Mouse (Mus musculus) thymus, postnatal 4 days (tissue): ENCODE results near the gene Fam78a.

Source experiments
- DNase-seq: peaks from one replicate; pipeline ENCODE4 v3.0.0; 2021

Gene Fam78a

DNA sequence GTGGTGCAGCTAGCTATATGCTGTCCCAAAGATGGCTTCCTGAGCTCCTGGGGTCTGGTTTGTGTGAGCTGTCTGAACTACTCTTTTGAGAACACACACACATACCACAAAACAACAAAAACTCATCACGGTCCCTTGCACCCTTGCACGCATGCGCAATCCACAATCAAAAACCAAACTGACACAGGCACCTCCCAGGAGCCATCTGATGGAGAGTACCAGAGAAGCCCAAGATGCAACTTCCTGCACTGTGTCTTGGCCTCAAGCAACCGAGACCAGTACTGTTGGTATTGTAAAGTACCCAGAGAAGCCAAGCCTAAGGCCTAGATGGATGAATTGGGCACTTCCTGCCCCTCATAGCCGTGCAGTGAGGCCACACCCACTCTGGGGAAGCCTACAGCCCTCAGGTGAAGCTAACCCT is 19.3 kb downstream of the Fam78a start:
- peak; percentile 78 for DNase-seq

DNA sequence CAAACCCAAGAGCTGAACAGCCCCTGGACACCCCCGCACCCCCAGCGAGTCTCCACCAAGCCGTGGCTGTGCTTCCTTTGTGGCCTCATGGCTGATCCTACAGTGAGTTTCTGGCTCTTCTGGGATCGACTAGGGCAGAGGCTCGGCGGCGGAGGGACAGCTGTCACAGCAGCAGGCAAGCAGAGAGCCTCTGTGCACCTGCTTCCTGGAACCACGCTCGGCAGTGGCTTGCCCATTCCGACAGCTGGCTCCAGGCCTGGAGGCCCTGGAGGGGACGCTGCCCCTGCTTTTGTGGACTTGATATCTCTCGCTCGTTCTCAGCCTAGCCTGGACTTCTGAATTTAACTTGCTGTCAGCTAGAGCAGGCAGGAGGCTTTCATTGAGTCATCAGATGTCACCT is 19.7 kb downstream of the Fam78a start:
- DNase-seq = peak; percentile 83

DNA sequence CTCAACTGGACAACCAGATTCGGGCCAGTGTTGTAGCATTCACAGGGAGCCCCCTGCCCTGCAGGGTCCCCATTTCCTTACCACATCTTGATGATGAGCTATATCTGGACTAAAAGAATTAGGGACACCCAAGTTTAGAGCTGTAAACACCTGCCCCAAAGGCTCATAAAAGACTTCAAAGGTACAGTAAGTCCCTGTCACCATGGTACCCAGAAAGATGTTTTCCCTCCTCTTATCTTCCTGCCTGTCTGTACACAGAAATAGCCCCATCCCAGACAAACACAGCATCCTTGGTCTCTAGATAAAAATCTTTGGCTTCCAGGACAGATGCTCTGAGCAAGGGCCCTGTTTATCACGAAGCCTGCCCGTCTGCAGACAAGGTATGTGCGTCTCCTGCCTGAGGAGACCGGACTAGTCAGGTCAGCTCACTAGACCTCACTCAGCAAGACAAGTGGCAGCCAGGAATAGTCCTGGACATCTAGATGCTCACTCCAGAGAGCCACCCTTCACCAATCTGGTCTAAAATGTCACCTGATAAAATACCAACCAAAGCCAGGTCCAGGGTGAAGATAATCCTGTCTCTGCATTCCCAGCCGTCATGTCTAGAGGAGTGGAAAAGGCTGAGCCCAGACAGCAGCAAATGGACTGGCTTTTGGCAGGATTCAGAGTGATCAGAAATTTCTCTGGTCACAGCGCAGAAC is 21.1 kb downstream of the Fam78a start:
- peak; percentile 56 for DNase-seq

DNA sequence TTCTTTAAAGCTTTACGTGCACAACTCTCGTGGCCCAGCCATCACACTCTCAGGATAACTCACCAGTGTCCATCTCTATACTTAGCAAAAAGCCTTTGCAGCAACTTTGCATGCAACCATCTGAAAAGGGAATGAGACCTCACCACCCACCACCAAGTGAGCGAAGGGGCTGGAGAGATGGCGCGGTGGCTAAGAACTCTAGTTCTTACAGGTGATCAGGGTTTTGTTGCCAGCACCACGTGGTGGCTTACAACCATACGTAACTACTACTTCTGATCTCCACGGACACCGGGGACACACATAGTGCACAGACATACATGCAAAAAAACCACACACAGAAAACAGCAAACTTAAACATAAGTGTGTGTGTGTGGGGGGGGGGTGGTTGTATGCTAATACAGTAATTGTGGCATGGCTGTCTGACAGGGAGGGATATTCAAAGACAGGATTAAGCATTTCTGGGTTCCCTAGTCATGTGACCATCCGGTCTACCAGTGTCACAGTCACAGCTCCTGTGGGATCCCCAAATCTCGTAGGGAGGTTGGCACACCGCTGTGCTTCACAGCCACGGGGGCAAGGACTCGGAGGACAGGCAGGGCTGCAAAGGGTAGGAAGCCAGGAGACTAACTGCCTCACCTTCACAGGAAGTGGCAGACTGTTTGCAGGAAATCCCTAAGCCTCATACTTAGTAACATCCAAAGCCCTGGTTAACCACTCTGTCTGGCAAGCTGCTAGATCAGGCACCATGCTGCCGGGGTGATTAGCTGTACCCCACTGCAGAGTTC is 21.8 kb downstream of the Fam78a start:
- DNase-seq = peak; percentile 77

DNA sequence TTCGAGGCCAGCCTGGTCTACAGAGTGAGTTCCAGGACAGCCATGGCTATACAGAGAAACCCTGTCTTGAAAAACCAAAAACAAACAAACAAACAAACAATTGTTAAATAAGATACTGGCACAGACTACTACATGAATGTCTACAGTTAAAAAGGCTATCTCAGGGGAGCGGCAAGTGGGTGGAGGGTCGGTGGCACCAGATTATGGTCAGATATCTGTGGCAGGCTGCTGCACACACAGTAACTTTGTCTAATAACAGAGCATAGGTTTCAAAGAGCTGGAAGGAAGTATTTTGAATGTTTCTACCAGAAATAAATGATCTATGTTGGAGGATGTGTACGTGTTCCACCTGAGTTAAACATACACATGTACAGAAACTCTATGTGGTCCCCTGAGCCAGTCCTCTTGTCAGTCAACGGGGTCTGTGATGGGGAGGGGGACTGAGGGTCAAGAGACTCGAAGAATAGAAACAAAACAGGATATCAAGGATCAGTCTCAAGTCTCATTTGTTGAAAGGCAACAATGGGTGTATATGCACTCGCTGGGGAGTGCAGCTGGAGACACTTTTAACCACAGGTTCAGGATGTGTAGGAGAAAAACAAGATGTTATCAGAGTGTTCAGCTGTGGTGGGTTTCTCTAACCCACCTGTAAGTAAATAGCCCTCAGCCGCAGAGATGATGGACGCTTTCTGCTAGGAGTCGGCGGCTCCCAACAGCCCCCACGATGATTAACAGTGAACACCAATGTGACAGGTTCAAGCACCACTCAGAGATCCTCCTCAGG is 22.7 kb downstream of the Fam78a start:
- DNase-seq = peak; percentile 77

DNA sequence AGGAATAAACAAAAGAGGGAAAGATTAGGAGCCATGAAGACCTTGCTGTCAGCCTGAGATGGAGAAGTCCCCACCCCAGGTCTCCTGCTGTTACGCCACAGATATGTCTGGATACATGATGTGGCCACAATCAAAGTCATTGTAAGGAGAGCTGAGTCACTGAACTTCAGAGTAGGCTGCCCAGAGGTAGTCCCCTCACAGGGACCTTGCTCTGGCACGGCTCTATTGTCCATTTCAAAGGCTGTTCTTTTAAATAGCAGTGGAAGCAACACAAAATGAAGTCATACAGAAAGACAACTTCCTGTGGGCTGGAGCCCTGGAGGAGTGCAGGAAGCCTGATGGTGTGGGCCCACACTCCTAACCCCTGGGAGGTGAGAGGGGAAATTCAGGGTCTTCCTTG is 23.5 kb downstream of the Fam78a start:
- no peak for DNase-seq

DNA sequence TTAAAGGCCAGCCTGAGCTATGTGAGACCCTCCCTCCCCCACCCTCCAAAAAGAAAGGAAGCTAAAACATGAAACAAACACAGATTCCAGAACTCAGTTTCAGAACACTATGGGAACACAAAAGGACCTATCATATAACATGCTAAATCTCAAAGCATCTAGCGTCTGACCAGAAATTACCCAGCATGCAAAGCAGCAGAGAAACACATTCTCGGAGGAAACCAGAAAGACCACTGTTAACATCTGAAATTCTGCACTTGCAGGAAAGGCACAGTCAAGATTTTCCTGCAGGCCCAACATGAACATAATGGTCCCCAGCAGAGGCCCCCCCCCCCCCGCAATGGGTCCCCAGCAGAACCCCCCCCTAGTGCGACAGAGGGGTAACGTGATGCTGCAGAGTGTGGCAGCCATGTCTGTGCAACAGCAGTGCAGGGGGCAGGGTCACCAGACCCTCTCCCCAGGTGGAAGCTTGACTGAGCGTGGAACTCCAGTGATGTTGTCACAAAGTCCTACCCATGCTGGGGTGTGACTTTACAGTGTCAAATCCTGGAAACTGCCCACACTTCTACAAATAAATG is 24.3 kb downstream of the Fam78a start:
- no peak for DNase-seq

DNA sequence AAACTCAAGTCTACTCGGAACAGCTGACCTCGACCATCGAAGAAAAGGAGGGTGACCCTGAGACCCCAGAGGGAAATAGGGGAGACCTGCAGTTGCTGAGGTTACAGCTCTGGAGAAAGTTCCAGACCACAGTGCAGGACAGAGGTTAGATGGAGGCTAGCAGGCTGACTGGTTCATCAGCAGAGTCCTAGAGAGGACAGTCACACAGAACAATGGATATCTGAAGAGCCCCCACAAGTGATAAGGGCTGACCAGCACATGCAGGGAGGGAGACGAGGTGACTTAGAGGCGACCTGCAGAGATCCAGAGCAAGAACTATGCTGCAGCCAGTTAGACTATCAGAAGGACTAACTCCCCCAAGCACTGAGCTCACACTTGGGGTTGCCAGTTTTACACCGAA is 25.0 kb downstream of the Fam78a start:
- DNase-seq = no peak

DNA sequence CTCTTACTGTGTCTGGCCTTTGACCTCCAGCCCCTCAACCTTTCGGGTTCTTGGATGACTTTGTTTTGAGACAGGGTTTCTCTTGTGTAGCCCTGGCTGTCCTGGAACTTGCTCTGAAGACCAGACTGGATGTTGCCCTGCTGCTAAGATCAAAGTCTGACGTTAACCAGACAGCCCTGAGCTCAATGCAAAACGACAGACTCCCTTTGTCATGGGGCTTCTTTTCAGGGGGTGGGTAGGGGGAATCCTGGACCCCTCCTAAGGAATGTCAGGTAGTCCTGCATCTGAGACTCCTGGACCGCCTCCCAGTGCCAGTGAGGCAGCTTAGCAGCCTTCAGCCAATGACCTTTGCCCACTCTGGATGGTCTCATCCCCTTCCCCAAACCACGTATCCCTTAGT is 25.9 kb downstream of the Fam78a start:
- DNase-seq = no peak

DNA sequence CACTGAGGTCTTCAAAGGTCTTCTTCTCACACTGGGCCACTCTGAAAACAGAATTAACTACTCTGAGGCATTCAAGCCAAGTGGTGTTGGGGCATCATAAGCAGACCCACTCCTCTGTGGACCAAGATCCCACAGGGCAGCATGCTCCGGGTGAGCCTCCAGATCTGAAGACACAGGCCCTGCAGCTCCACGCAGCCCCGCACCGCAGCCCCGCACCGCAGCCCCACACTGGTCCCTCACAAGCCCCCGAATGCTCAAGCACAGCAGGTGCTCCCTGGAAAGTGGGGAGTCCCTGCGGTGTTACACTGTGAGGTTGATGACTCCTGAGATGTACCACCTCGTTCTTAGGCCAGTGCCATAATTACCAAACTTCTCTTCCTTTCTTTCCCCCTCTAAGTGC is 26.4 kb downstream of the Fam78a start:
- peak; percentile 70 for DNase-seq

DNA sequence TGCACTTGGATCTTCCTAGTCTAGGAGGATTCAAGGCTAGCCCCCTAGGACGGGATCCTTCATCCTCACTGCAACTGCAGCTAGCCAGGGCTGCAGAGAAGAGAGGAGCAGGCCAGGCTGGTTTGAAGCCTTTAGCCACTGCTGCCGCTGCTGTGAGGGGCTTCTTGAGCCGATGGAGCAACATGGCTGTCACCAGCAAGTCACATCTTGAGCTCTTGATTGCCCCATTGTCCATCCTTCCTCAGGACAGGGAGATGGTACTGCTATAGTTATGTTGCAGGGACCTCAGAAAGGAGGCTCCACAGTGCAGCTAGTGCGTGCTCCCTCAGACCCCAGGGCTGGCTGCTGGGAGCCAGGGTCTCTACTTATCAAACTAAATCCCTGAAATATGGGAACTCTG is 26.9 kb downstream of the Fam78a start:
- DNase-seq = no peak

DNA sequence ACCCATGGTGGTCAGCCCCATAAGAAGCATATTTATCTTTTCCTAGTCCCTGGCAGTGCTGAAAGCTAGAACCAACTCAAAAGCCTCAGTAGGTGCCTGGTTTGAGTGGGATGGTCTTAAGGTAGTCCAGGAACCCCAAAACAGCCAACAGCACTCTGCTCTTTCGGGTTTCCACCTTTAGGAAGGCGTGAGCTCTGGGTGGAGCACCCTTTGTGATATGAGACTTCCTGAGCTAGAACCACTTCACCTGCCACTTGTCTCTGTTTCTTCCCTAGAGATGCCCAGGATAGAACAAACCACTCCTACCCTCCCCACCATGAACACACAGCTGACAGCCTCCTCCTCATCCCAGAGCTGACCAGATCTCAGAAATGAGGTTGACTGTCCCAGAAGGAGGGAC is 27.3 kb downstream of the Fam78a start:
- DNase-seq = no peak

DNA sequence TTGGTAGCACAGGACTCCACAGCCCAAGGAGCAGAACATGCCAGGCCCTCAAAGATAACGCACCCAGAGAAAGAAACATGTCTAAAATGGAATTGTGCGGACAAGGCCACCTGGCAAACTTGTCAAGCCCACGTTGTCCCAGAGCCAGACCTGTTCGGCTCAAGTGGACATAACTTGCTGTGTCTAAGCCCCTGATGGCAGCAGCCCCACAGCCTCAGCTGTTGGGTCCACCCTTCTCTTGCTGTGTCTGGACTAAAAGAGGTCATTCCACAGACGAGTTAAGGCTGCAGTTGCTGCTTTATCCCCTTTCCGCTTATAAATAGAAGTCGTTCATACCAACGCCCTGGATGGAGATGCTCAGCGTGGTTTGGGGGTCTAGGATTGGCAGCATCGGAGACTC is 28.1 kb downstream of the Fam78a start:
- no peak for DNase-seq

DNA sequence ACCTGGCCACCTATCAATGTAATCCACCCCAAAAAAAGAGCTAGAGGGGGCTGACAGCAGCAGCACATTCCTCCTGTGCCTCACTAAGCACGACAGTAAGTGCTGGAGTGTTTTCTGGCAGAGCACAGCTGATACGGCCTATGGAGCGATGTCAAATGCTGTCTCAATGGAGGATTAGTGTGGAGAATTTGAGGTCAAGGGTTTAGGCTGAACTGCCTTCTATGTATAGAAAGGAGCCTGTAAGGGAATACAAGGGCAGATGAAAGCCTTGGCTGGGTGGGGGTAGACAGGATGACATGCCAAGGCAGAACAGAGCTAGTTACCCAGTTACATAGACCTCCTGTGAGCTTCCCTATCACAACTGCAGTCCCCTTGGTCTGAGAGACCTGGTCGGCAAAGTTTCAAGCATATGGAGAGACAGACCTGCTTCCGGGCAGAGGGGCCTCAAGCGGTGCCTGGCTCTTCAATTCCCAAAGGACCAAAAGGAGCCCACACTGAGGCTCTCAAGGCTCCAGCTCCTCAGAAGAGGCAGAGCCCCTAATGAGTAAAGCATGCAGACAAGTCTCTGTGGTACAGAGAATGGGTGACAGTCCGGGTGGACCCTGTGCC is 29.2 kb downstream of the Fam78a start:
- no peak for DNase-seq

DNA sequence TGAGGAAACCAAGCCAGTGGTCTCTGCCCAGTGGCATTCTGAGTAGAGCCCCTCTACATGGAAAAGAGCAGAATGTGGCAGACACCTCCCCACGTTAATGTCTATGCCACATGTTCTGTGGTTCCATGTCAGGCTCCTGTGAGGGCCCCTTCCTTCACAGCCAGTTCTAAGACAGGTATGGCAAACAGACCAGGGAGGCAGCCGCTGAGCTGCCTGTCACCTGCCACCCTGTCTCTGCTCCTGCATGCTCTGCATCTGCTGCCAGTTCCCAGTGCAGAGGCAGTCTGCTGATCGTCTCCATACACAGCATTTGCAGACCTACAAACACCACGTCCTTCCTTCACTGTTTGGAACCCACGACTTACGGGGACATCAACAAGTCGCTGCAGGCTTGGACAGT is 32.2 kb downstream of the Fam78a start:
- DNase-seq = peak; percentile 69

DNA sequence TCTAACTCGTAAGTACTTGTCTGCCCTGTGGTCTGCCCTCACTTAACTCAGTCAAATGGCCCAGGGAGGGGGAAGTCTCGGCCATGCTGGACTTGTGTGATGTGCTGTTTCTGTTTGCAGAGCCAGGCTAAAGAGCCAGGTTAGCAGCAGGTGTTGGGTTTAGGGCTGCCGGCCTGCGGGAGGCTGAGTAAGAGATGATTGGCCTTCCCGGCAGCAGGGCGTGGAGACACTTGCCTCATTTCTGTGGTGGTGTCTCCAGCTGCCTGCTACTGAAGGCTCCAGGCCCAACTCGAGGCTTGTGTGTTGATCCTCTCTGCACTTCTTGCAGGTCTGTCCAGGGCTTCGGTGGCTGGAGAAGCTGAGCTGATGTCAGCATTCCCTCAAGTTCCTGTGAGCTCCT is 32.9 kb downstream of the Fam78a start:
- DNase-seq = peak; percentile 75

DNA sequence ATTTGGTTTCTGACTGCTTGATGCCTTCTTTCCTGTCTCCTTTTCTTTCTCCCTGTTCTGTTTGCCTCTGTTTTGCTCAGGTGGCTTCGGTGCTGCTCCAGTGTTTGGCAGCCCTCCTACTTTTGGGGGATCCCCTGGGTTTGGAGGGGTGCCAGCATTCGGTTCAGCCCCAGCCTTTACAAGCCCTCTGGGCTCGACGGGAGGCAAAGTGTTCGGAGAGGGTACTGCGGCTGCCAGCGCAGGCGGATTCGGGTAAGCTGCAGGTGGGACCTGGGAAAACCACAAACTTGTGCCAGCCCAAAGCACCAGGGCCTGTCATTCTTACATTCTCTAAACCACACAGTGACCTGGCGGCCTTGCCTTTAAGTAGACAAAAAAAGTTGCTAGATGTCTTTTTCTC is 37.3 kb downstream of the Fam78a start:
- peak; percentile 86 for DNase-seq

DNA sequence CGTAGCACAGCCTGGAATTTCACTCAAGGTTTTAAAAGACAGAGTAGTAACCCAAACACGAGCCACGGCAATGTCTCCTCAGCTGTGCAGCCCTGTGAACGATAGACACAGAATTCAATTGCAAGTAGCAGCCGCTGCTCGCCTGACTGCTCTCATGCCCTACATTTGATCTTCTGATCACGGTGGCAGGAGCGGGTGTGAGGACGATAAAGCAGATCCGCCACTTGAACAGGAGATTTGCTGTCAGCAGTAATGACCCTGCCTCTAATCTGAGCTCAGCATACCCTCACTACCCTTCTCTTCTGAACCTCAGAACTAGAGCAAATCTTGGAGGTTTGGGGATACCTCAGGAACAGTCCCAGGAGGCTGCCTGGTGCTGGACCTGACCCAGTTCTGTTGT is 38.6 kb downstream of the Fam78a start:
- peak; percentile 74 for DNase-seq

DNA sequence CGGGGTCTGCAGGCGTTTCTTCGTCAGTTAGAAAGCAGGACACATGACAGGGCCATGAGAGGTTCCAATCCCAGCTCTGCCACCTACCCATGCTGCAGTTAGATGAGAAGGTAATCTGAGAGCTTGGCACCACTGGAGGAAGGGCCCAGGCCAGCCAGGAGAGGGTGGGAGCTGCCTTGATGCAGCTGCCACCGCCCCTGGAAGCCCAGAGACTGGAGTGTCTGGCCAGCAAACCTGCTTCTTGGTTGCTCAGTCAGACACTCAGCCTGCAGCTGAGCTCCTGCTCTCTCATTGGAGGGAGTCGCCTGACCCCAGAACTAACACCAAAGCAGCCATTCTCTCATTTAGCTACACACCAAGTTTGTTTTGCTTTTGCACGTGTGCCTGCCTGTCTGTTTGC is 39.3 kb downstream of the Fam78a start:
- peak; percentile 66 for DNase-seq

DNA sequence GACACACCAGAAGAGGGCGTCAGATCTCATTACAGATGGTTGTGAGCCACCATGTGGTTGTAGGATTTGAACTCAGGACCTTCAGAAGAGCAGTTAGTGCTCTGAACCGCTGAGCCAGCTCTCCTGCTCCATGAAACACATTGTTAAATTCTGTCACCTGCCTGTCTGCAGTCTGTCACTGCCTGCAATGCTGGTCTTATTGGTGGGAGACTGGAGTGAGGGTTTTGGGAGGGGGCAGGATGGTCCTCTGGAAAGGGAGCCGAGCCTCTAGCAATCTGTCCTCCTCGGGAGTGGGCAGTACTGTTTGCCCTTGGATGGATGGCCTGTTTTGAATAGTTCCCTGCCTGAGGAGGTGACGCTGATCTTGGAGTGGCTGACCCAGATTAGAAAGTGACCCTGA is 40.8 kb downstream of the Fam78a start:
- DNase-seq = peak; percentile 15

DNA sequence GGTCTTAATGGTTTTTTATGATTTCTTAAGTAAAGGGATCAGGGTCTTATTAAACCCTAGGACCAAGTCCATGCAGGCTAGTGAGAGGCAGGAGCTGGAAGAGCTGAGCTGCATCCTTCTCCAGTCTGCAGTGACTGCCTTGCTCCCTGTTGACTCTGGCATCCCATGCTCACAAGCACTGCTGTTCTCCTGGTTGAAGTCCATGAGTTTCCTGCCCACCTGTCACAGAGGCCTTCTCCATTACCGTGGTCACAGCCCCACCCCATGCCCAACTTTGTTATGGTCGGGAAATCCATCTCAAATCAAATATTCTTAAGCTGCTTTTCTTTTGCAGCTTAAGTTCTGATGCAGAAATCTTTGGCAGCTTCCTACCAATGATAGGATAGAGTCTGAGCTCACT is 43.6 kb downstream of the Fam78a start:
- DNase-seq = peak; percentile 20

DNA sequence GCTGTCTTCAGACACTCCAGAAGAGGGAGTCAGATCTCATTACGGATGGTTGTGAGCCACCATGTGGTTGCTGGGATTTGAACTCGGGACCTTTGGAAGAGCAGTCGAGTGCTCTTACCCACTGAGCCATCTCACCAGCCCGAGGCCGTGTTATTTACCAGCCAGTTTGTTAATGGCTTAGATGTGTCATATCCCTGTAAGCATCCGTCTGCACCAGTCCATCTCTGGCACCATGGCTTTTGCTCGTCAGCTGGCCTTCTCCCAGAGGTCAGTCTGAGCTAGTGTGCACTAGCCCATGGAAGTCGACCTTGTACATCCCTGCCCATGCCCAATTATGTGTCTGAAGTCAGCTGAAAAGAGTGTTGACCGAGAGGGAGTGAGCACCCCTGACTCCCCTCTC is 44.0 kb downstream of the Fam78a start:
- DNase-seq = peak; percentile 11

DNA sequence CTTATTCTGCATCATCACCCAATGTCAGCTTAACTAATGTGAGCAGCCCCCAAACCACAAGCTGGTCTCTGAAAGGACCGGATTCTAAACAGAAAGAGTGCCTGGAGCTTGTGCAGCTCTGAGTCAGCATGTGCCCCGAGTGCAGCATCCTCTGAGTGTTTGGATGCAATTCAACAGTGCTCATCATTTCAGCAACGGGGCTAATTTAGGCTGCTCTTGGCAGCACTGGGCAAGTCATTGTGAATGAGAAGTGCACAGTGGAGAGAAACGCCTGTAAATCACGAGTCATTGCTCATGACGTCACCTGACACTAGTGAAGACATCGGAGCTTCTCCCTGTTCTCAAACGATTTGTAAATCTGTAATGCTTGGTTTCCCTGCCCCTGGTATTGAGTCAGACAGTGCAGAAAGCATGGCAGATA is 46.0 kb downstream of the Fam78a start:
- peak; percentile 52 for DNase-seq
